Mouse (Mus musculus) ES-E14 (cell line): ENCODE results near the gene Slc38a8. TPM values are rescaled to one million over a fixed set of nuclear protein-coding genes. Genes with fewer than 3 reads are reported as not detected.

ENCODE experiments used
- DNase-seq: peaks from one replicate; pipeline ENCODE4 v3.0.0-alpha.2; 2013; ENCODE audit warnings: low read depth, low spot score
- H3K27ac ChIP-seq: 2 replicates; pipeline ENCODE4 v1.5.1; 2012; ENCODE audit warnings: low read depth, mild to moderate bottlenecking, low read length, moderate library complexity, mixed read lengths; ENCODE audit not compliant: poor library complexity, insufficient read depth, severe bottlenecking
- H3K36me3 ChIP-seq: 2 replicates; pipeline ENCODE4 v1.6.1; 2012; ENCODE audit warnings: mild to moderate bottlenecking, low read length, moderate library complexity, mixed read lengths; ENCODE audit not compliant: control insufficient read depth, poor library complexity, insufficient read depth, severe bottlenecking
- H3K4me1 ChIP-seq, 2 experiments: fragments of 150-350 bp in 1 of 2; sonication (generic) in 1 of 2; 2 replicates each; pipeline ENCODE4 v1.6.1; 2012; ENCODE audit warnings: low read length in 2 of 2, mild to moderate bottlenecking in 1 of 2, mixed read lengths in 1 of 2; ENCODE audit not compliant: control insufficient read depth in 2 of 2, insufficient read depth in 2 of 2, poor library complexity in 1 of 2
- H3K4me3 ChIP-seq, 2 experiments: fragments of 150-350 bp in 1 of 2; sonication (generic) in 1 of 2; 2 replicates each; pipeline ENCODE4 v1.5.1; 2012; ENCODE audit warnings: low read length in 2 of 2, low read depth in 1 of 2, mild to moderate bottlenecking in 1 of 2, mixed read lengths in 1 of 2; ENCODE audit not compliant: insufficient read depth in 1 of 2, poor library complexity in 1 of 2, severe bottlenecking in 1 of 2
- H3K9ac ChIP-seq: 2 replicates; pipeline ENCODE4 v1.6.1; 2012; ENCODE audit warnings: low read depth, mild to moderate bottlenecking, low read length, mixed read lengths; ENCODE audit not compliant: poor library complexity, insufficient read depth, severe bottlenecking
- H3K9me3 ChIP-seq: fragments of 150-350 bp; sonication (generic); 2 replicates; pipeline ENCODE4 v1.6.1; 2012; ENCODE audit warnings: low read depth, mild to moderate bottlenecking, low read length; ENCODE audit not compliant: control insufficient read depth, insufficient read depth
- CHD2 ChIP-seq: IDR thresholded peaks from 2 replicates; pipeline ENCODE4 v1.6.1; 2014; ENCODE audit warnings: mild to moderate bottlenecking, low read depth, low read length, inconsistent platforms
- HCFC1 ChIP-seq: IDR thresholded peaks from 2 replicates; pipeline ENCODE4 v1.6.1; 2012; ENCODE audit warnings: low read length, inconsistent platforms, borderline replicate concordance; ENCODE audit not compliant: insufficient read depth
- MAFK ChIP-seq: IDR thresholded peaks from 2 replicates; pipeline ENCODE4 v1.6.1; 2014; ENCODE audit warnings: mild to moderate bottlenecking, low read depth, low read length, inconsistent platforms; ENCODE audit not compliant: insufficient read depth
- ZC3H11A ChIP-seq: IDR thresholded peaks from 2 replicates; pipeline ENCODE4 v1.6.1; 2012; ENCODE audit warnings: low read depth, mild to moderate bottlenecking, inconsistent platforms, low read length, borderline replicate concordance
- ZNF384 ChIP-seq: IDR thresholded peaks from 2 replicates; pipeline ENCODE4 v1.6.1; 2012; ENCODE audit warnings: low read depth, low read length, inconsistent platforms
- in situ Hi-C, 2 experiments: fragments of 600-800 bp; cut with MboI; formaldehyde crosslinking; loops; one replicate each; pipeline ENCODE4 v1.15.1; 2025; ENCODE audit warnings: low sequenced_read_pairs in 2 of 2, inconsistent platforms in 1 of 2; ENCODE audit not compliant: unreplicated experiment in 2 of 2
- total RNA-seq: library from RNA; depleted of rRNA; stranded (reverse); fragments of 300-350 nt; gene quantifications from 2 replicates; pipeline ENCODE4 v1.2.3, GENCODE M21; 2012

The Slc38a8 gene
- total RNA-seq, 1 experiment: 0.85 TPM

- in situ Hi-C loops: loop anchor here in 1 of 2 experiments (5.0 kb wide), 1 partner anchor 59 kb away; no protein-coding TSS in a partner anchor
- Histone ChIP-seq H3K9me3 (no peaks in the 10 kb centered on the region), H3K4me1 (peaks cover 3 to 14% of the 10 kb centered on the region in 2 experiments), H3K4me3 (no peak overlapping the region), H3K36me3 (peaks cover 75% of the 10 kb centered on the region), H3K27ac (no peak overlapping the region), H3K9ac (no peak overlapping the region)
- no peak for DNase-seq
- no peak for TF ChIP-seq ZNF384
- TF ChIP-seq ZC3H11A: no peak
- TF ChIP-seq HCFC1: no peak
Measured at GRCm38 (mm10) chr8:119511722-119512121, 10.2 kb upstream of the Slc38a8 start.

GRCm38 (mm10) chr8:119510471-119510870 is 9.0 kb upstream of the Slc38a8 start:
- in situ Hi-C loops: loop anchor here in 1 of 2 experiments (5.0 kb wide), 1 partner anchor 58 kb away; no protein-coding TSS in a partner anchor
- H3K9me3 ChIP-seq: no peaks in the 10 kb centered on the region
- TF ChIP-seq ZNF384: no peak
- TF ChIP-seq HCFC1: no peak
- no peak for TF ChIP-seq MAFK
- TF ChIP-seq CHD2: no peak
- no peak for TF ChIP-seq ZC3H11A
- no peak overlapping the region for H3K4me3 ChIP-seq
- no peak for DNase-seq
- no peak overlapping the region for H3K27ac ChIP-seq
- H3K36me3 ChIP-seq: peaks cover 79% of the 10 kb centered on the region
- peaks cover 3 to 9% of the 10 kb centered on the region in 2 experiments for H3K4me1 ChIP-seq
- no peak overlapping the region for H3K9ac ChIP-seq

DNA sequence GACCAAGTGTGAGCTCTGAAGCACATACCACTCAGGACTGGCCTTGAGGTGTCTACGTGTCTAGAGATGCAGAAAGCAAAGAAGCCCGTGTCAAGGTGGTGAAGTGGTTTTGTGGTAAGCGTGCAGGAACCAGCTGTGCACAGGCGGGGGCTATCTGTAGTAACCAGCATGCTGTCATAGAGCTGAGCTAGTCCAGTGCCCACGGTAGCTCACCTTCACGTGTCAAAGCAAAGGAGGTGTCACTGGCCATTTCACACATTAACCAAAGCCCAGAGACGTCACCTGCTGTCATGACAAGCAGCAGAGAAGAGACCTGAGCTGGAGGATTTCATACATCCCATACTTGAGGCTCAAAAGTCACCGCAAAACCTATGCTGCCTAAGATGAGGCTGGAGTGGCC is 4.6 kb upstream of the Slc38a8 start:
- no peak for DNase-seq
- Histone ChIP-seq H3K4me3 (no peak overlapping the region), H3K4me1 (peaks cover 2 to 34% of the 10 kb centered on the region in 2 experiments; a peak in 2 of 4 replicates), H3K27ac (no peak overlapping the region), H3K9me3 (no peaks in the 10 kb centered on the region), H3K9ac (no peak overlapping the region), H3K36me3 (peaks cover 40% of the 10 kb centered on the region)
- in situ Hi-C loops: no loop called here
- no peak for TF ChIP-seq ZC3H11A
- TF ChIP-seq CHD2: no peak
- no peak for TF ChIP-seq ZNF384
- no peak for TF ChIP-seq MAFK
- TF ChIP-seq HCFC1: no peak

GRCm38 (mm10) chr8:119505488-119505887 is 4.0 kb upstream of the Slc38a8 start:
- no peak overlapping the region for H3K4me3 ChIP-seq
- peaks cover 2 to 35% of the 10 kb centered on the region in 2 experiments; a peak in 2 of 4 replicates for H3K4me1 ChIP-seq
- no peak for DNase-seq
- H3K9me3 ChIP-seq: no peaks in the 10 kb centered on the region
- no peak overlapping the region for H3K27ac ChIP-seq
- H3K36me3 ChIP-seq: peaks cover 34% of the 10 kb centered on the region
- in situ Hi-C loops: no loop called here
- no peak overlapping the region for H3K9ac ChIP-seq
- TF ChIP-seq ZC3H11A (no peak), MAFK (no peak), ZNF384 (no peak), HCFC1 (no peak), CHD2 (no peak)
